Mouse (Mus musculus) MEL (cell line): Measurements from ENCODE around the gene Clip3. TPM values are rescaled to one million over a fixed set of nuclear protein-coding genes. Genes with fewer than 3 reads are reported as not detected.

ENCODE experiments used
- DNase-seq: peaks from one replicate; pipeline ENCODE4 v3.0.0; 2011; ENCODE audit warnings: low read depth, low spot score
- H3K27ac ChIP-seq: 2 replicates; pipeline ENCODE4 v1.5.1; 2012; ENCODE audit warnings: low read depth, mild to moderate bottlenecking, control low read depth, low read length, moderate library complexity; ENCODE audit not compliant: control insufficient read depth
- H3K27me3 ChIP-seq, 2 experiments: fragments of 150-350 bp in 1 of 2; sonication (generic) in 1 of 2; 2 replicates each; pipeline ENCODE4 v1.6.1; 2012; ENCODE audit warnings: low read length in 2 of 2, mild to moderate bottlenecking in 2 of 2, improper control_type of control experiment in 1 of 2, moderate library complexity in 1 of 2; ENCODE audit not compliant: insufficient read depth in 2 of 2, control insufficient read depth in 1 of 2
- H3K36me3 ChIP-seq, 2 experiments: 2 replicates each; pipeline ENCODE4 v1.6.1; 2012 to 2014; ENCODE audit warnings: low read length in 2 of 2, improper control_type of control experiment in 1 of 2, inconsistent platforms in 1 of 2, mild to moderate bottlenecking in 1 of 2; ENCODE audit not compliant: insufficient read depth in 2 of 2, control insufficient read depth in 1 of 2
- H3K4me1 ChIP-seq, 2 experiments: fragments of 150-350 bp in 1 of 2; sonication (generic) in 1 of 2; 2 replicates each; pipeline ENCODE4 v1.6.1; 2012; ENCODE audit warnings: low read length in 2 of 2, improper control_type of control experiment in 1 of 2, mild to moderate bottlenecking in 1 of 2; ENCODE audit not compliant: insufficient read depth in 2 of 2, control insufficient read depth in 1 of 2
- H3K4me3 ChIP-seq, 2 experiments: fragments of 150-350 bp in 1 of 2; sonication (generic) in 1 of 2; 2 replicates each; pipeline ENCODE4 v1.5.1; 2012; ENCODE audit warnings: low read depth in 2 of 2, low read length in 2 of 2, mild to moderate bottlenecking in 2 of 2, moderate library complexity in 2 of 2, control low read depth in 1 of 2, improper control_type of control experiment in 1 of 2; ENCODE audit not compliant: control insufficient read depth in 1 of 2, insufficient read depth in 1 of 2
- H3K79me2 ChIP-seq: 2 replicates; pipeline ENCODE4 v1.6.1; 2012; ENCODE audit warnings: mild to moderate bottlenecking, low read length, moderate library complexity; ENCODE audit not compliant: control insufficient read depth, poor library complexity, insufficient read depth
- H3K9ac ChIP-seq: 2 replicates; pipeline ENCODE4 v1.6.1; 2012; ENCODE audit warnings: low read depth, mild to moderate bottlenecking, control low read depth, low read length, moderate library complexity; ENCODE audit not compliant: control insufficient read depth, poor library complexity, severe bottlenecking
- H3K9me3 ChIP-seq: fragments of 150-350 bp; sonication (generic); replicated peaks from 2 replicates; pipeline ENCODE4 v1.6.1; 2012; ENCODE audit warnings: mild to moderate bottlenecking, low read length, improper control_type of control experiment, moderate library complexity; ENCODE audit not compliant: insufficient read depth
- ELF1 ChIP-seq: IDR thresholded peaks from 2 replicates; pipeline ENCODE4 v1.6.1; 2014; ENCODE audit warnings: low read depth, mild to moderate bottlenecking, inconsistent platforms, low read length, improper control_type of control experiment, moderate library complexity
- EP300 ChIP-seq, 2 experiments: IDR thresholded peaks; 2 replicates each; pipeline ENCODE4 v1.6.1; 2011; ENCODE audit warnings: improper control_type of control experiment in 2 of 2, low read length in 2 of 2, low read depth in 1 of 2, mild to moderate bottlenecking in 1 of 2
- ETS1 ChIP-seq: IDR thresholded peaks from 2 replicates; pipeline ENCODE4 v1.6.1; 2012; ENCODE audit warnings: low read depth, mild to moderate bottlenecking, inconsistent platforms, low read length, improper control_type of control experiment, moderate library complexity
- HCFC1 ChIP-seq: IDR thresholded peaks from 2 replicates; pipeline ENCODE4 v1.6.1; 2012; ENCODE audit warnings: low read depth, mild to moderate bottlenecking, inconsistent platforms, low read length, improper control_type of control experiment, moderate library complexity
- JUND ChIP-seq: IDR thresholded peaks from 2 replicates; pipeline ENCODE4 v1.6.1; 2011; ENCODE audit warnings: low read depth, mild to moderate bottlenecking, improper control_type of control experiment, low read length
- KAT2A ChIP-seq: conservative IDR thresholded peaks from 2 replicates; pipeline ENCODE4 v1.6.1; 2012; ENCODE audit warnings: low read depth, low read length, improper control_type of control experiment, inconsistent platforms
- MAFK ChIP-seq: IDR thresholded peaks from 2 replicates; pipeline ENCODE4 v1.6.1; 2011; ENCODE audit warnings: low read depth, mild to moderate bottlenecking, low read length, improper control_type of control experiment, borderline replicate concordance
- MAX ChIP-seq: IDR thresholded peaks from 2 replicates; pipeline ENCODE4 v1.6.1; 2011; ENCODE audit warnings: low read length, improper control_type of control experiment
- MAZ ChIP-seq: IDR thresholded peaks from 2 replicates; pipeline ENCODE4 v1.6.1; 2012; ENCODE audit warnings: low read depth, mild to moderate bottlenecking, inconsistent platforms, low read length, improper control_type of control experiment
- MEF2A ChIP-seq: IDR thresholded peaks from 2 replicates; pipeline ENCODE4 v1.6.1; 2014; ENCODE audit warnings: low read depth, mild to moderate bottlenecking, inconsistent platforms, low read length, improper control_type of control experiment; ENCODE audit not compliant: poor library complexity, insufficient replicate concordance, severe bottlenecking; ENCODE audit errors: extremely low read depth
- MXI1 ChIP-seq: IDR thresholded peaks from 2 replicates; pipeline ENCODE4 v1.6.1; 2011; ENCODE audit warnings: mild to moderate bottlenecking, low read depth, low read length, improper control_type of control experiment
- MYB ChIP-seq: IDR thresholded peaks from 2 replicates; pipeline ENCODE4 v1.6.1; 2011; ENCODE audit warnings: mild to moderate bottlenecking, low read depth, low read length, improper control_type of control experiment
- MYC ChIP-seq: IDR thresholded peaks from 2 replicates; pipeline ENCODE4 v1.6.1; 2011; ENCODE audit warnings: low read depth, mild to moderate bottlenecking, low read length, improper control_type of control experiment, moderate library complexity
- NELFE ChIP-seq: IDR thresholded peaks from 2 replicates; pipeline ENCODE4 v1.6.1; 2011; ENCODE audit warnings: low read depth, low read length, improper control_type of control experiment
- NRF1 ChIP-seq: IDR thresholded peaks from 2 replicates; pipeline ENCODE4 v1.6.1; 2014; ENCODE audit warnings: low read depth, mild to moderate bottlenecking, inconsistent platforms, low read length, improper control_type of control experiment, moderate library complexity; ENCODE audit not compliant: poor library complexity, insufficient read depth, severe bottlenecking
- POLR2A ChIP-seq, 2 experiments: IDR thresholded peaks; 2 replicates each; pipeline ENCODE4 v1.6.1; 2011 to 2012; ENCODE audit warnings: low read length in 2 of 2, mild to moderate bottlenecking in 2 of 2, control low read depth in 1 of 2, improper control_type of control experiment in 1 of 2, low read depth in 1 of 2, moderate library complexity in 1 of 2; ENCODE audit not compliant: control insufficient read depth in 1 of 2, insufficient read depth in 1 of 2, poor library complexity in 1 of 2
- POLR2AphosphoS2 ChIP-seq: IDR thresholded peaks from 2 replicates; pipeline ENCODE4 v1.6.1; 2011; ENCODE audit warnings: low read length, improper control_type of control experiment
- RAD21 ChIP-seq: IDR thresholded peaks from 2 replicates; pipeline ENCODE4 v1.6.1; 2011; ENCODE audit warnings: mild to moderate bottlenecking, low read depth, low read length, improper control_type of control experiment
- RCOR1 ChIP-seq: IDR thresholded peaks from 2 replicates; pipeline ENCODE4 v1.6.1; 2012; ENCODE audit warnings: low read depth, mild to moderate bottlenecking, inconsistent platforms, low read length, improper control_type of control experiment
- SIN3A ChIP-seq: IDR thresholded peaks from 2 replicates; pipeline ENCODE4 v1.6.1; 2012; ENCODE audit warnings: low read length, improper control_type of control experiment, inconsistent platforms
- SMC3 ChIP-seq: IDR thresholded peaks from 2 replicates; pipeline ENCODE4 v1.6.1; 2011; ENCODE audit warnings: low read depth, low read length, improper control_type of control experiment
- TAL1 ChIP-seq: IDR thresholded peaks from 2 replicates; pipeline ENCODE4 v1.6.1; 2012; ENCODE audit warnings: mild to moderate bottlenecking, inconsistent platforms, low read length, moderate library complexity, mixed read lengths
- TBP ChIP-seq: IDR thresholded peaks from 2 replicates; pipeline ENCODE4 v1.8.0; 2011; ENCODE audit warnings: low read depth, low read length, improper control_type of control experiment
- TCF12 ChIP-seq: IDR thresholded peaks from 2 replicates; pipeline ENCODE4 v1.6.1; 2014; ENCODE audit warnings: low read depth, mild to moderate bottlenecking, inconsistent platforms, low read length, improper control_type of control experiment, moderate library complexity
- UBTF ChIP-seq: IDR thresholded peaks from 2 replicates; pipeline ENCODE4 v1.6.1; 2012; ENCODE audit warnings: low read depth, mild to moderate bottlenecking, inconsistent platforms, low read length, improper control_type of control experiment, moderate library complexity, borderline replicate concordance; ENCODE audit not compliant: insufficient read depth
- USF1 ChIP-seq: IDR thresholded peaks from 2 replicates; pipeline ENCODE4 v1.6.1; 2014; ENCODE audit warnings: low read depth, mild to moderate bottlenecking, inconsistent platforms, low read length, improper control_type of control experiment, moderate library complexity
- ZC3H11A ChIP-seq: IDR thresholded peaks from 2 replicates; pipeline ENCODE4 v1.6.1; 2012; ENCODE audit warnings: low read depth, mild to moderate bottlenecking, inconsistent platforms, low read length, improper control_type of control experiment
- ZKSCAN1 ChIP-seq: IDR thresholded peaks from 2 replicates; pipeline ENCODE4 v1.6.1; 2012; ENCODE audit warnings: low read depth, mild to moderate bottlenecking, inconsistent platforms, low read length, improper control_type of control experiment, moderate library complexity
- ZMIZ1 ChIP-seq: IDR thresholded peaks from 2 replicates; pipeline ENCODE4 v1.6.1; 2012; ENCODE audit warnings: low read depth, mild to moderate bottlenecking, inconsistent platforms, low read length, improper control_type of control experiment, moderate library complexity
- ZNF384 ChIP-seq: IDR thresholded peaks from 2 replicates; pipeline ENCODE4 v1.6.1; 2012; ENCODE audit warnings: low read depth, mild to moderate bottlenecking, inconsistent platforms, low read length, improper control_type of control experiment
- polyA plus RNA-seq, 2 experiments: library from polyadenylated mRNA; stranded (reverse) in 1 of 2; unstranded in 1 of 2; fragments of >175 nt in 1 of 2; fragments of >200 nt in 1 of 2; gene quantifications; 2 replicates each; pipeline versions ENCODE4 v1.2.1 to v1.2.4; 2012; ENCODE audit warnings: low replicate concordance in 2 of 2, low read depth in 1 of 2; ENCODE audit not compliant: insufficient read length in 2 of 2, insufficient read depth in 1 of 2, missing spikeins in 1 of 2
- total RNA-seq: library from RNA; depleted of rRNA; stranded (reverse); fragments of 300-350 nt; gene quantifications from 2 replicates; pipeline ENCODE4 v1.2.3, GENCODE M21; 2012

The Clip3 gene
- total and polyA plus RNA-seq, 3 experiments: 0.19 TPM; not detected in 2

GRCm38 (mm10) chr7:30322285-30322667, 30.7 kb downstream of the Clip3 start:
- H3K27ac ChIP-seq: peak overlapping the region; percentile 85
- H3K4me3 ChIP-seq: peak overlapping the region; percentile 78 to 79
- H3K9ac ChIP-seq: peak overlapping the region; percentile 89
- H3K4me1 ChIP-seq: peaks cover 0 to 7% of the 10 kb centered on the region in 2 experiments; a peak in 2 of 4 replicates
- no peaks in the 10 kb centered on the region for H3K9me3 ChIP-seq
- H3K36me3 ChIP-seq: peaks cover 0 to 10% of the 10 kb centered on the region in 2 experiments; a peak in 2 of 4 replicates
- peaks cover 7% of the 10 kb centered on the region; the same call in 1 of the 2 replicates for H3K79me2 ChIP-seq
- TF ChIP-seq MXI1: peak; percentile 85
- TF ChIP-seq MAX: peak; percentile 76
- TF ChIP-seq ELF1: peak; percentile 49; the same call in 1 of the 2 replicates
- peak; percentile 82; the same call in 1 of the 2 replicates for TF ChIP-seq TBP
- peak; percentile 84 for TF ChIP-seq ZMIZ1
- TF ChIP-seq MYC: 0 out of 2 replicates have a peak, but pooled peaks have one; percentile 15
- TF ChIP-seq EP300 (IDR thresholded peaks at IDR 0.05; ENCODE audit: low read depth in 1 of 2, low read length in 2 of 2): no peak
- TF ChIP-seq USF1: peak; percentile 35; the same call in 1 of the 2 replicates
- peak; percentile 86 for TF ChIP-seq HCFC1
- peak; percentile 59 for TF ChIP-seq KAT2A
- TF ChIP-seq NRF1: peak; percentile 49; the same call in 1 of the 2 replicates
- TF ChIP-seq SIN3A: peak; percentile 75
- TF ChIP-seq NELFE: peak; percentile 85
- TF ChIP-seq TAL1: no peak
- peak; percentile 86 for TF ChIP-seq POLR2AphosphoS2
- TF ChIP-seq UBTF: no peak
- no peak for TF ChIP-seq MAFK
- no peak for TF ChIP-seq JUND
- peak; percentile 90 for TF ChIP-seq POLR2A (IDR thresholded peaks at IDR 0.05; ENCODE audit: control insufficient read depth in 1 of 2, insufficient read depth in 1 of 2, low read depth in 1 of 2, low read length in 2 of 2, poor library complexity in 1 of 2)
- TF ChIP-seq MAZ: 0 out of 2 replicates have a peak, but pooled peaks have one; percentile 42
- peak; percentile 64 for TF ChIP-seq TCF12
- no peaks in the 10 kb centered on the region; a peak in 1 of 4 replicates for H3K27me3 ChIP-seq
- DNase-seq: peak; percentile 98

GRCm38 (mm10) chr7:30322865-30323264, 31.3 kb downstream of the Clip3 start:
- Histone ChIP-seq H3K27me3 (no peaks in the 10 kb centered on the region; a peak in 2 of 4 replicates), H3K79me2 (peaks cover 7% of the 10 kb centered on the region; the same call in 1 of the 2 replicates), H3K9ac (peak overlapping the region; percentile 69), H3K36me3 (peaks cover 0 to 10% of the 10 kb centered on the region in 2 experiments; a peak in 2 of 4 replicates), H3K4me3 (peak overlapping the region; percentile 56 to 74), H3K27ac (peak overlapping the region; percentile 85), H3K9me3 (no peaks in the 10 kb centered on the region), H3K4me1 (peaks cover 0 to 7% of the 10 kb centered on the region in 2 experiments; a peak in 2 of 4 replicates)
- DNase-seq: peak; percentile 72
- TF ChIP-seq POLR2AphosphoS2 (no peak), RAD21 (no peak), SMC3 (no peak), MAFK (no peak), POLR2A (IDR thresholded peaks at IDR 0.05; ENCODE audit: control insufficient read depth in 1 of 2, insufficient read depth in 1 of 2, low read depth in 1 of 2, low read length in 2 of 2, poor library complexity in 1 of 2) (no peak), MEF2A (no peak), ZKSCAN1 (no peak), MYB (no peak), MYC (0 out of 2 replicates have a peak, but pooled peaks have one; percentile 49), NELFE (no peak), ETS1 (no peak), ELF1 (peak; percentile 62), KAT2A (no peak), EP300 (IDR thresholded peaks at IDR 0.05; ENCODE audit: low read depth in 1 of 2, low read length in 2 of 2) (no peak; a peak in 2 of 4 replicates), ZC3H11A (no peak), ZNF384 (no peak), RCOR1 (no peak; the same call in 1 of the 2 replicates)
